Mouse (Mus musculus) C3H10T1/2 (cell line): Measurements from ENCODE around the gene Olfr490. TPM values are rescaled to one million over a fixed set of nuclear protein-coding genes. Genes with fewer than 3 reads are reported as not detected.

Experiments
- polyA plus RNA-seq, 2 experiments: library from polyadenylated mRNA; unstranded; fragments of >200 nt; fragmentation: generic; extraction: Trizol; gene quantifications; one replicate each; pipeline ENCODE4 v1.2.1; 2012; ENCODE audit warnings: missing spikeins in 2 of 2

The Olfr490 gene
- not detected for polyA plus RNA-seq

GRCm38 (mm10) chr7:108288834-108289233 lies at the start of gene Olfr490:
Gene Olfr490, minus strand, starts transcription at chr7:108288934.

DNA sequence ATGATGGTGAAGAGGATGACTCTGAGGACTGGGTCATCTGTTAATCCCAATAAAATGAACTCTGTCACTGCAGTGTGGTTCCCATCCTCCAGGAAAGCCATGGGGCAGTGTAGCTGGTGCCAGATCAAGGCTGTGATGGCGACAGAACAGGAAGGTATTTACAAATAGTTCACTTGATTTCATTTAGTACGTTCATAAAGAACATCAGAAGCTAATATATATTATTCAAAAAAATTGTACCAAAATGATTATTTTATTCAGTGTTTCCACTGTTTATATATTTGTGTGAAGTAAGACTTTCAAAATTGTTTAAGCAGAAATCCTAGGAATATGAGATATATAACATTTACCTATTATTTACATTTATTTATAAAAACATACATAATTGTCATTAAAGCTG lies 34.8 kb upstream of the Olfr490 start, which contains the start of gene Olfr492:
Olfr492 (minus strand) TSS at position 101 of the 400 bp plus-strand sequence.

DNA sequence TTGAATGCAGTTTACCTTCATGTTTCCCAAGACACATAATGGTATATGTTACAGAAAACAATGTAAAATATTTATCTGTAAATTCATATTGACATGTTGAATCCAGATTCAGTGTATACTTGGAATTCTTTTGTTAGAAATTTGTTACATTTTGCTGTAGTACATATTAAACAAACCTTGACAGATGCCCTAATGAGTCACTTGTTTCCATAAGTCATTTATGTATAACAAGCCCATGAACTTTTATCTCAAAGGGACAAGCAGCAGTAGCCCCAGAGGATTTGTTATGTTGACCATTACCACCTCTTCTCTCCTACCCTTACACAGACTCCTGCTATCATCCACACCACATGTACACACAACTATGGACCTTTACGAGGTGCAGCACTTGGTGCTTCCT lies 24.4 kb upstream of the Olfr490 start, which contains the start of gene Olfr491:
Olfr491 (plus strand) TSS at position 301 of the 400 bp plus-strand sequence.

DNA sequence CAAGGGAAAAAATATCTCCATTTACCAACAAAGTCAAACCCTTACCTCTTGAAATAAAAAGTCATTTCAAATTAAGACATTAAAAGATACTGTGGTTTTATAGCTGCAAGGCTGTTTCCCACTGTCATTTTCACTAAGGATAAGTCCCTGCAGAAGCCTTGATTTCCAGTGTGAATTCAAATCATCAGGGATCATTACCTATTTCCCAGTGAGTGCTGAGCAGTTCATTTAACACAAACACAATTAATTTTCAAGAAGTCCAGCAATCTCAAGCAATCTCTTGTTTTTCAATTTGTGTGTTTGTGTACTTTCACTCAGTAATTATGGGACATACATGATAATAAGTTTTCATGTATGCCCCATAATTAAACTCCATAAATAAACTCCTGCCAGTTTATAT lies 30.5 kb downstream of the Olfr490 start, which contains the start of gene Olfr488:
Olfr488 (minus strand) TSS at position 101 of the 400 bp plus-strand sequence.

Other genes starting within 250 kb of the Olfr490 start
- gene Olfr479, start 238.2 kb downstream of the Olfr490 start, polyA plus RNA-seq = not detected
- not detected for gene Olfr480, start 221.6 kb downstream of the Olfr490 start, polyA plus RNA-seq
- not detected for gene Olfr481, start 209.1 kb downstream of the Olfr490 start, polyA plus RNA-seq
- gene Olfr482, start 191.3 kb downstream of the Olfr490 start, polyA plus RNA-seq = under 1 TPM in 1 of 2 experiments, not detected in 1; 0.02 TPM
- not detected for gene Olfr483, start 188.1 kb downstream of the Olfr490 start, polyA plus RNA-seq
- not detected for gene Olfr484, start 161.5 kb downstream of the Olfr490 start, polyA plus RNA-seq
- gene Olfr485, start 129.1 kb downstream of the Olfr490 start, polyA plus RNA-seq = not detected
- not detected for gene Olfr486, start 116.2 kb downstream of the Olfr490 start, polyA plus RNA-seq
- not detected for gene Olfr487, start 74.3 kb downstream of the Olfr490 start, polyA plus RNA-seq
- not detected for gene Olfr488, start 30.6 kb downstream of the Olfr490 start, polyA plus RNA-seq
- gene Olfr491, start 24.5 kb upstream of the Olfr490 start, polyA plus RNA-seq = not detected
- not detected for gene Olfr492, start 34.7 kb upstream of the Olfr490 start, polyA plus RNA-seq
- gene Olfr493, start 58.0 kb upstream of the Olfr490 start, polyA plus RNA-seq = not detected
- gene Olfr494, start 76.4 kb upstream of the Olfr490 start, polyA plus RNA-seq = not detected
- gene Olfr495, start 104.2 kb upstream of the Olfr490 start, polyA plus RNA-seq = not detected
- not detected for gene Olfr497, start 131.5 kb upstream of the Olfr490 start, polyA plus RNA-seq
- not detected for gene Olfr498, start 176.4 kb upstream of the Olfr490 start, polyA plus RNA-seq
- gene Olfr502, start 236.1 kb upstream of the Olfr490 start, polyA plus RNA-seq = not detected